Mouse (Mus musculus) heart, embryonic 11.5 days (tissue): Measurements from ENCODE around the gene Txnrd1. TPM values are rescaled to one million over a fixed set of nuclear protein-coding genes. Genes with fewer than 3 reads are reported as not detected.

Source experiments
- ATAC-seq: fragments of 200-750 bp; cut with Nextera tagmentation; replicated peaks from 2 replicates; pipeline ENCODE4 v1.8.0; 2017; ENCODE audit warnings: moderate library complexity; ENCODE audit not compliant: insufficient number of reproducible peaks, low FRiP score, low TSS enrichment
- H3K27ac ChIP-seq: fragments of 300-500 bp; sonication (generic); 2 replicates; pipeline ENCODE4 v1.5.1; 2014; ENCODE audit warnings: mild to moderate bottlenecking, low read depth, low read length
- H3K27me3 ChIP-seq: fragments of 300-500 bp; sonication (generic); 2 replicates; pipeline ENCODE4 v1.6.1; 2014; ENCODE audit warnings: mild to moderate bottlenecking, low read length, mixed read lengths; ENCODE audit not compliant: control insufficient read depth, insufficient read depth
- H3K36me3 ChIP-seq: fragments of 300-500 bp; sonication (generic); 2 replicates; pipeline ENCODE4 v1.6.1; 2014; ENCODE audit warnings: mild to moderate bottlenecking, low read length, moderate library complexity, mixed read lengths; ENCODE audit not compliant: control insufficient read depth, insufficient read depth
- H3K4me1 ChIP-seq: fragments of 300-500 bp; sonication (generic); 2 replicates; pipeline ENCODE4 v1.6.1; 2014; ENCODE audit warnings: low read length; ENCODE audit not compliant: control insufficient read depth, insufficient read depth
- H3K4me2 ChIP-seq: fragments of 300-500 bp; sonication (generic); 2 replicates; pipeline ENCODE4 v1.6.1; 2014; ENCODE audit warnings: mild to moderate bottlenecking, moderate library complexity
- H3K4me3 ChIP-seq: fragments of 300-500 bp; sonication (generic); 2 replicates; pipeline ENCODE4 v1.5.1; 2014; ENCODE audit warnings: low read depth, low read length
- H3K9ac ChIP-seq: fragments of 300-500 bp; sonication (generic); 2 replicates; pipeline ENCODE4 v1.6.1; 2014; ENCODE audit warnings: mild to moderate bottlenecking, low read depth, low read length, moderate library complexity
- H3K9me3 ChIP-seq: fragments of 300-500 bp; sonication (generic); replicated peaks from 2 replicates; pipeline ENCODE4 v1.6.1; 2016; ENCODE audit warnings: low read length; ENCODE audit not compliant: control insufficient read depth
- WGBS: fragments of 180-500 bp; shearing (Covaris S2); extraction: QIAGEN DNeasy Blood & Tissue Kit; methylation state at CpG from one replicate; pipeline ENCODE4 v1.1.7; 2014; ENCODE audit not compliant: insufficient replicate concordance; 5-methylcytosine and 5-hydroxymethylcytosine counted together
- polyA plus RNA-seq: library from polyadenylated mRNA; unstranded; fragments of >200 nt; fragmentation: Nextera tagmentation; extraction: Ambion mirVana; gene quantifications from 2 replicates; pipeline ENCODE4 v1.2.1, GENCODE M21; 2014

Gene Txnrd1
- polyA plus RNA-seq, 1 experiment from 2014 or later: 88.2 TPM

GRCm38 (mm10) chr10:82900546-82900945 is 66.8 kb downstream of the Txnrd1 start:
- 0 out of 2 replicates have a peak overlapping the region, but pooled peaks have one; percentile 22 for H3K9ac ChIP-seq
- WGBS: 36% methylated on average over 7 of the region's 7 CpGs
- no peak for ATAC-seq
- peaks cover 8% of the 10 kb centered on the region for H3K4me1 ChIP-seq
- no peaks in the 10 kb centered on the region for H3K9me3 ChIP-seq
- H3K27me3 ChIP-seq: no peaks in the 10 kb centered on the region
- no peak overlapping the region for H3K27ac ChIP-seq
- H3K36me3 ChIP-seq: peaks cover 8% of the 10 kb centered on the region
- H3K4me3 ChIP-seq: no peak overlapping the region
- peak overlapping the region; percentile 49 for H3K4me2 ChIP-seq

GRCm38 (mm10) chr10:82901436-82901835 is 67.7 kb downstream of the Txnrd1 start:
- Histone ChIP-seq H3K4me2 (no peak overlapping the region), H3K4me3 (no peak overlapping the region), H3K9me3 (no peaks in the 10 kb centered on the region), H3K36me3 (peaks cover 2% of the 10 kb centered on the region; the same call in 1 of the 2 replicates), H3K27me3 (no peaks in the 10 kb centered on the region), H3K9ac (no peak overlapping the region), H3K4me1 (peaks cover 8% of the 10 kb centered on the region), H3K27ac (no peak overlapping the region)
- 7% methylated on average over 7 of the region's 7 CpGs for WGBS
- no peak; the same call in 1 of the 2 replicates for ATAC-seq

DNA sequence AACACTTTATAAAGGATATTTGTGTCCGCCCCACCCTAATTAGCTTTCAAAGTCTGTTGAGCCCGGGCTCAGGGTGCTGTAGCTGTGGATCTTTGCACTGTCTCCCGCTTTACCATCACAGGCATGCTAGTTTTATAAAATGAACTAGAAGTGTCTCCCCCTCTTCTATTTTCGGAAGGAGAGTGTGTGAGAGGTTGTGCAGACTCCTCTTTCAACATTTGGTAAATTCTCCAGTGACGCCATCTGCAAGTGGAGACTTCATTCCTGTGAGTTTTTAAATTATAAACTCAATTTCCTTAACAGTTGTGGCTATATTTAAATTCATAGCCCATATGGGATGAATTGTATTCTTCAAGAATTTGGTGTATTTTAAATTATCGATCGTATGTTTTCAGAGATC is 74.8 kb downstream of the Txnrd1 start:
- Histone ChIP-seq H3K9me3 (no peaks in the 10 kb centered on the region), H3K4me3 (no peak overlapping the region), H3K36me3 (no peaks in the 10 kb centered on the region), H3K27ac (no peak overlapping the region), H3K4me2 (no peak overlapping the region), H3K27me3 (no peaks in the 10 kb centered on the region), H3K4me1 (no peaks in the 10 kb centered on the region), H3K9ac (no peak overlapping the region)
- 74% methylated on average over 7 of the region's 7 CpGs for WGBS
- ATAC-seq: no peak

GRCm38 (mm10) chr10:82909382-82909781 is 75.6 kb downstream of the Txnrd1 start:
- Histone ChIP-seq H3K9ac (no peak overlapping the region), H3K27ac (no peak overlapping the region), H3K9me3 (no peaks in the 10 kb centered on the region), H3K4me2 (peak overlapping the region; percentile 27), H3K4me3 (no peak overlapping the region), H3K36me3 (no peaks in the 10 kb centered on the region), H3K27me3 (no peaks in the 10 kb centered on the region), H3K4me1 (no peaks in the 10 kb centered on the region)
- WGBS: 14% methylated on average over 9 of the region's 9 CpGs
- ATAC-seq: no peak

DNA sequence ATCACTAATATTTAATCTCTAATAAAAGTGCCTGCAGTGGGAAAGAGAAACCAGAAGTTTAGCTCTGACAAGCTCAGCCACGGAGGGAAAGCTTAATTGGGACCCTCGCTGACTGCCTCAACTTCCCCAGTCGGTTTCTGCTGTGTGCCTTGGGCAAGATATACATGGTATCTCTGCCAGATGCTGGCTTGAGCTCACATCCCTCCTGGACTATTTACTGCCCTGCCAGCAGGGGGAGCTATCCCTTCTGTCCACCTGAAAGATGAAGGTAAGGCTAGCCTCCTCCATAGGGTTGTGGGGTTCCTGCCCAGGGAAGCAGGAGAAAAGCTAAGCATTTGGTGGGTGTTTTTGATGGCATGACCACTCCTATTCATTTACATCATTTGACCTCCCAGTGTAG is 76.4 kb downstream of the Txnrd1 start:
- H3K4me2 ChIP-seq: no peak overlapping the region
- H3K36me3 ChIP-seq: no peaks in the 10 kb centered on the region
- H3K4me1 ChIP-seq: no peaks in the 10 kb centered on the region
- no peak for ATAC-seq
- no peak overlapping the region for H3K4me3 ChIP-seq
- no peaks in the 10 kb centered on the region for H3K27me3 ChIP-seq
- no peak overlapping the region for H3K27ac ChIP-seq
- no peaks in the 10 kb centered on the region for H3K9me3 ChIP-seq
- no peak overlapping the region for H3K9ac ChIP-seq
- 65% methylated on average over 3 of the region's 3 CpGs for WGBS

GRCm38 (mm10) chr10:82913238-82913637 is 79.5 kb downstream of the Txnrd1 start:
- no peaks in the 10 kb centered on the region for H3K4me1 ChIP-seq
- H3K36me3 ChIP-seq: no peaks in the 10 kb centered on the region
- no peak overlapping the region for H3K4me2 ChIP-seq
- ATAC-seq: no peak
- H3K9ac ChIP-seq: no peak overlapping the region
- no peaks in the 10 kb centered on the region for H3K27me3 ChIP-seq
- 47% methylated on average over 4 of the region's 4 CpGs for WGBS
- H3K9me3 ChIP-seq: no peaks in the 10 kb centered on the region
- H3K27ac ChIP-seq: no peak overlapping the region
- no peak overlapping the region for H3K4me3 ChIP-seq

DNA sequence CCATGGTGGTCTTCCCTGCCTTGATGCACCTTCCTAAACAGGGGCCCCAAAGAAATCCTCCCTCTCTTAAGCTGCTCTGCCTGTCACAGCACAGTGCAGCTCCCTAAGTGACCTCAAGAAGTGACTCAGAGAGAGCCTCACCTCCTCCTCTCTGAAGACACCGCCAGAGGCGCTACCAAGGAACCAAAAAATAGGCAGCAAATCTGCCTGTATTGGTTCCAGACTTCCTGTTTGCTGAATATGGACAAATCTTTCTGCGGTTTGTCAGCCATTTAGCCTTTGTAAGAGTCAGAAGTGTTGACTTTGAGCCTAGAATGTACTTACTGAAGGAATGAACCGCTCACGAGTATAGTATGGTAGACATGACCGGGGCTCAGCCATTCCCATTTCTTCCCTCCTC is 80.0 kb downstream of the Txnrd1 start:
- Histone ChIP-seq H3K27me3 (no peaks in the 10 kb centered on the region), H3K36me3 (no peaks in the 10 kb centered on the region), H3K27ac (no peak overlapping the region), H3K4me1 (no peaks in the 10 kb centered on the region), H3K4me3 (no peak overlapping the region), H3K4me2 (no peak overlapping the region), H3K9me3 (no peaks in the 10 kb centered on the region), H3K9ac (no peak overlapping the region)
- ATAC-seq: no peak
- WGBS: 82% methylated on average over 6 of the region's 6 CpGs

DNA sequence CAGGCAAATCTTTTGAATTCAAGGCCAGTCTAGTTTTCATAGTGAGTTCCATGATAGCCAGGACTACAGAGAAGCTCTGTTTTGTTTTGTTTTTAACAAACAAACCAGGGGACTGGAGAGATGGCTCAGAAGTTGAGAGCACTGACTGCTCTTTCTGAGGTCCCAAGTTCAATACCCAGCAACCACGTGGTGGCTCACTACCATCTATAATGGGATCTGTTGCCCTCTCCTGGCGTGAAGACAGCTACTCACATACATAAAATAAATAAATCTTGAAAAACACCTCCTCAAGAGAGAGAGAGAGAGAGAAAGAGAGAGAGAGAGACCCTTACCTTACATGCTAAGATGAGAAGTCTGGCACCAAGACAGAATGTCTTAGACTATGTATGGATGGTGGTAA is 84.9 kb downstream of the Txnrd1 start:
- H3K4me2 ChIP-seq: no peak overlapping the region
- H3K9me3 ChIP-seq: no peaks in the 10 kb centered on the region
- H3K4me3 ChIP-seq: no peak overlapping the region
- 58% methylated on average over 2 of the region's 2 CpGs for WGBS
- no peak for ATAC-seq
- peaks cover 5% of the 10 kb centered on the region; the same call in 1 of the 2 replicates for H3K4me1 ChIP-seq
- H3K27me3 ChIP-seq: no peaks in the 10 kb centered on the region
- no peak overlapping the region for H3K27ac ChIP-seq
- no peak overlapping the region for H3K9ac ChIP-seq
- no peaks in the 10 kb centered on the region for H3K36me3 ChIP-seq

GRCm38 (mm10) chr10:82919404-82919980 is 85.7 kb downstream of the Txnrd1 start:
- no peaks in the 10 kb centered on the region for H3K9me3 ChIP-seq
- ATAC-seq: no peak
- H3K4me3 ChIP-seq: no peak overlapping the region
- no peak overlapping the region for H3K4me2 ChIP-seq
- H3K27ac ChIP-seq: no peak overlapping the region
- H3K27me3 ChIP-seq: no peaks in the 10 kb centered on the region
- H3K4me1 ChIP-seq: peaks cover 5% of the 10 kb centered on the region; the same call in 1 of the 2 replicates
- no peaks in the 10 kb centered on the region for H3K36me3 ChIP-seq
- H3K9ac ChIP-seq: no peak overlapping the region
- WGBS: 83% methylated on average over 4 of the region's 4 CpGs
